Comparison of ENCODE assay signal across 19 mouse cellular contexts in genomic region chr5:107141375-107141774, GRCm38 (mm10).
A peak's percentile ranks its signal among the peaks of the same experiment; 100 is the strongest.
DNase-seq lines count a peak whose midpoint lies in the region; ATAC-seq and TF ChIP-seq lines count a peak whose summit lies in the region.
"Had no signal": no experiment of that assay in that cellular context is flagged by ENCODE, and none has a peak within 500 bp of the region (broad histone marks: within the 10 kb centered on the region; RNA-seq: fewer than 3 reads in every experiment).

No protein-coding gene starts in this region.

- H3K4me2 ChIP-seq in liver, embryonic 11.5 days: no peak overlapping the region
- no peak overlapping the region for H3K4me2 ChIP-seq in liver, postnatal 0 days (ENCODE audit: low read depth, low read length)
- peak overlapping the region; percentile 52; the same call in 1 of the 2 replicates for H3K4me2 ChIP-seq in liver, embryonic 13.5 days
- H3K4me2 ChIP-seq in liver, embryonic 14.5 days (ENCODE audit: low read depth): peak overlapping the region; percentile 13
- H3K4me2 ChIP-seq: embryonic facial prominence, embryonic 12.5 days; forebrain, embryonic 13.5 days; forebrain, embryonic 15.5 days had no signal

- H3K4me1 ChIP-seq in liver, embryonic 11.5 days (replicated peaks; ENCODE audit: control insufficient read depth, insufficient read depth, low read length): peaks cover 28% of the 10 kb centered on the region
- peaks cover 13% of the 10 kb centered on the region; the same call in 1 of the 2 replicates for H3K4me1 ChIP-seq in liver, postnatal 0 days (ENCODE audit: insufficient read depth)
- peaks cover 59% of the 10 kb centered on the region for H3K4me1 ChIP-seq in liver, embryonic 13.5 days (replicated peaks)
- peaks cover 35 to 40% of the 10 kb centered on the region in 2 experiments for H3K4me1 ChIP-seq in liver, embryonic 14.5 days (replicated peaks; ENCODE audit: control insufficient read depth in 2 of 2, insufficient read depth in 2 of 2, low read length in 1 of 2)

- H3K4me3 ChIP-seq in liver, embryonic 11.5 days (ENCODE audit: low read depth, low read length): no peak overlapping the region
- no peak overlapping the region for H3K4me3 ChIP-seq in liver, postnatal 0 days (ENCODE audit: low read depth, low read length)
- no peak overlapping the region for H3K4me3 ChIP-seq in liver, embryonic 13.5 days (replicated peaks)
- no peak overlapping the region for H3K4me3 ChIP-seq in liver, embryonic 14.5 days (ENCODE audit: insufficient read depth in 1 of 2, low read depth in 2 of 2, low read length in 2 of 2)
- H3K4me3 ChIP-seq: embryonic facial prominence, embryonic 10.5 days; embryonic facial prominence, embryonic 12.5 days; forebrain, embryonic 13.5 days; forebrain, embryonic 15.5 days had no signal

- no peak; the same call in 1 of the 2 replicates for ATAC-seq in liver, embryonic 11.5 days (replicated peaks; ENCODE audit: low FRiP score)
- ATAC-seq in liver, postnatal 0 days: no peak
- peak; percentile 63 for ATAC-seq in liver, embryonic 13.5 days (ENCODE audit: low read depth)
- peak; percentile 36; the same call in 1 of the 2 replicates for ATAC-seq in liver, embryonic 14.5 days (ENCODE audit: insufficient read depth)
- ATAC-seq in megakaryocyte, adult 5-6 weeks (ENCODE audit: poor library complexity, severe bottlenecking): no peak
- ATAC-seq: forebrain, embryonic 13.5 days; forebrain, embryonic 15.5 days had no signal

- no peak overlapping the region for H3K9ac ChIP-seq in liver, embryonic 11.5 days (ENCODE audit: low read depth, low read length)
- H3K9ac ChIP-seq in liver, postnatal 0 days (replicated peaks): no peak overlapping the region
- H3K9ac ChIP-seq in liver, embryonic 13.5 days: no peak overlapping the region
- H3K9ac ChIP-seq in liver, embryonic 14.5 days (replicated peaks): no peak overlapping the region
- H3K9ac ChIP-seq: embryonic facial prominence, embryonic 12.5 days; forebrain, embryonic 13.5 days; forebrain, embryonic 15.5 days had no signal

- no peaks in the 10 kb centered on the region for H3K9me3 ChIP-seq in liver, embryonic 11.5 days (ENCODE audit: control insufficient read depth, low read length)
- no peaks in the 10 kb centered on the region for H3K9me3 ChIP-seq in liver, postnatal 0 days (ENCODE audit: low read length)
- no peaks in the 10 kb centered on the region for H3K9me3 ChIP-seq in liver, embryonic 13.5 days (replicated peaks)
- no peaks in the 10 kb centered on the region for H3K9me3 ChIP-seq in liver, embryonic 14.5 days (ENCODE audit: control insufficient read depth, low read length)
- H3K9me3 ChIP-seq: embryonic facial prominence, embryonic 10.5 days; embryonic facial prominence, embryonic 12.5 days; forebrain, embryonic 13.5 days; forebrain, embryonic 15.5 days had no signal

- no peak for DNase-seq in liver, embryonic 11.5 days (ENCODE audit: low spot score)
- no peak for DNase-seq in liver, postnatal 0 days
- DNase-seq in liver, embryonic 13.5 days: peak; percentile 3
- peak in 1 of 3 experiments; percentile 19 for DNase-seq in liver, embryonic 14.5 days (ENCODE audit: low read depth in 3 of 3, low spot score in 3 of 3)
- DNase-seq in embryo, embryonic 11 days: no peak
- DNase-seq: adrenal gland, adult 2 months; adrenal gland, postnatal 10 days; adrenal gland, postnatal 25 days; cerebellum, adult 11 months; cerebellum, adult 18-20 months; cerebellum, adult 8-10 months; cerebellum, adult 9-11 months; cerebellum, postnatal 14 days; cerebellum, postnatal 36 days had no signal

- H3K27ac ChIP-seq in liver, embryonic 11.5 days (ENCODE audit: low read depth, low read length): 0 out of 2 replicates have a peak overlapping the region, but pooled peaks have one; percentile 28
- no peak overlapping the region for H3K27ac ChIP-seq in liver, postnatal 0 days (ENCODE audit: low read depth)
- peak overlapping the region; percentile 79; the same call in 1 of the 2 replicates for H3K27ac ChIP-seq in liver, embryonic 13.5 days
- no peak overlapping the region; the same call in 1 of the 2 replicates for H3K27ac ChIP-seq in liver, embryonic 14.5 days
- H3K27ac ChIP-seq: embryonic facial prominence, embryonic 10.5 days; embryonic facial prominence, embryonic 12.5 days; forebrain, embryonic 13.5 days; forebrain, embryonic 15.5 days had no signal

- H3K36me3 ChIP-seq in liver, embryonic 11.5 days (ENCODE audit: control insufficient read depth, insufficient read depth, low read length): peaks cover 11% of the 10 kb centered on the region; the same call in 1 of the 2 replicates
- no peaks in the 10 kb centered on the region for H3K36me3 ChIP-seq in liver, postnatal 0 days (replicated peaks; ENCODE audit: insufficient read depth, low read length)
- peaks cover 31% of the 10 kb centered on the region for H3K36me3 ChIP-seq in liver, embryonic 13.5 days
- H3K36me3 ChIP-seq in liver, embryonic 14.5 days (replicated peaks; ENCODE audit: control insufficient read depth, insufficient read depth, low read depth): no peaks in the 10 kb centered on the region
- H3K36me3 ChIP-seq: forebrain, embryonic 15.5 days had no signal

- H3K27me3 ChIP-seq in liver, embryonic 11.5 days (replicated peaks; ENCODE audit: control insufficient read depth, insufficient read depth, low read length): no peaks in the 10 kb centered on the region
- H3K27me3 ChIP-seq in liver, postnatal 0 days (ENCODE audit: insufficient read depth, low read length): no peaks in the 10 kb centered on the region
- H3K27me3 ChIP-seq in liver, embryonic 13.5 days: no peaks in the 10 kb centered on the region
- no peaks in the 10 kb centered on the region for H3K27me3 ChIP-seq in liver, embryonic 14.5 days (ENCODE audit: control insufficient read depth, insufficient read depth, low read length)
- H3K27me3 ChIP-seq: embryonic facial prominence, embryonic 12.5 days had no signal

- no peak for TF ChIP-seq EP300 in liver, postnatal 0 days (IDR thresholded peaks at IDR 0.05; ENCODE audit: low read depth)
- no peak for TF ChIP-seq EP300 in liver, embryonic 14.5 days (IDR thresholded peaks at IDR 0.05; ENCODE audit: low read depth)

- no peak for TF ChIP-seq CTCF in liver, postnatal 0 days (IDR thresholded peaks at IDR 0.05; ENCODE audit: low read depth)
- no peak for TF ChIP-seq CTCF in liver, embryonic 14.5 days (IDR thresholded peaks at IDR 0.05; ENCODE audit: low read depth)

- 73% methylated on average over 5 of the region's 5 CpGs for WGBS in liver, embryonic 11.5 days
- WGBS in liver, postnatal 0 days (ENCODE audit: insufficient replicate concordance): 69% methylated on average over 5 of the region's 5 CpGs
- 61% methylated on average over 5 of the region's 5 CpGs for WGBS in liver, embryonic 13.5 days (ENCODE audit: insufficient replicate concordance)
- WGBS in liver, embryonic 14.5 days (ENCODE audit: insufficient replicate concordance): 47% methylated on average over 5 of the region's 5 CpGs

Comparison
In these comparisons a context has a peak if more than half of its experiments do, and no peak if none do; other contexts are left out.
1. ATAC-seq: peak in liver, embryonic 13.5 days (single experiment) and liver, embryonic 14.5 days (single experiment); none in liver, embryonic 11.5 days (single experiment), liver, postnatal 0 days (single experiment) and megakaryocyte, adult 5-6 weeks (single experiment).
2. H3K27ac ChIP-seq: peak in liver, embryonic 11.5 days (single experiment) and liver, embryonic 13.5 days (single experiment); none in liver, postnatal 0 days (single experiment) and liver, embryonic 14.5 days (single experiment).
3. H3K4me2 ChIP-seq: peak in liver, embryonic 13.5 days (single experiment) and liver, embryonic 14.5 days (single experiment); none in liver, embryonic 11.5 days (single experiment) and liver, postnatal 0 days (single experiment).